Mouse (Mus musculus): ENCODE measurements around the gene Ankrd39. TPM values are rescaled to one million over a fixed set of nuclear protein-coding genes. Genes with fewer than 3 reads are reported as not detected.
"Not testable (repeated sequence)": the region's sequence is repeated elsewhere in the genome, so short reads cannot be mapped to it uniquely, and the experiment has no call there.

The Ankrd39 gene
- polyA plus RNA-seq, 1 experiment from 2014 or later, result 24.5 TPM

- H3K4me3 ChIP-seq, result no peak overlapping the region
- peaks cover 36% of the 10 kb centered on the region for H3K36me3 ChIP-seq
- 93% methylated on average over 9 of the region's 9 CpGs for WGBS
- no peak overlapping the region for H3K27ac ChIP-seq
- H3K4me1 ChIP-seq, result peaks cover 40% of the 10 kb centered on the region
- no peaks in the 10 kb centered on the region for H3K9me3 ChIP-seq
- DNase-seq (ENCODE audit: low spot score), result no peak
- no peaks in the 10 kb centered on the region for H3K27me3 ChIP-seq (ENCODE audit: insufficient read depth, poor library complexity, severe bottlenecking)
Observed at GRCm38 (mm10) chr1:36542925-36543324, 4.3 kb downstream of the Ankrd39 start.

GRCm38 (mm10) chr1:36541844-36542243, 5.4 kb downstream of the Ankrd39 start:
- Histone ChIP-seq H3K27me3 (ENCODE audit: insufficient read depth, poor library complexity, severe bottlenecking) (no peaks in the 10 kb centered on the region), H3K9me3 (no peaks in the 10 kb centered on the region), H3K4me3 (no peak overlapping the region), H3K27ac (peak overlapping the region; percentile 24; the same call in 1 of the 2 replicates), H3K4me1 (peaks cover 32% of the 10 kb centered on the region), H3K36me3 (peaks cover 40% of the 10 kb centered on the region)
- DNase-seq (ENCODE audit: low spot score), result no peak
- 94% methylated on average over 16 of the region's 16 CpGs for WGBS

- peaks cover 40% of the 10 kb centered on the region for H3K36me3 ChIP-seq
- H3K27me3 ChIP-seq (ENCODE audit: insufficient read depth, poor library complexity, severe bottlenecking), result no peaks in the 10 kb centered on the region
- no peaks in the 10 kb centered on the region for H3K9me3 ChIP-seq
- H3K4me3 ChIP-seq, result no peak overlapping the region
- WGBS, result 90% methylated on average over 12 of the region's 12 CpGs
- DNase-seq (ENCODE audit: low spot score), result no peak
- peaks cover 31% of the 10 kb centered on the region for H3K4me1 ChIP-seq
- H3K27ac ChIP-seq, result no peak overlapping the region
Observed at GRCm38 (mm10) chr1:36540807-36541206, 6.4 kb downstream of the Ankrd39 start.

GRCm38 (mm10) chr1:36540132-36540531, 7.1 kb downstream of the Ankrd39 start:
- H3K9me3 ChIP-seq, result no peaks in the 10 kb centered on the region
- no peak overlapping the region for H3K4me3 ChIP-seq
- H3K27ac ChIP-seq, result peak overlapping the region; percentile 72; the same call in 1 of the 2 replicates
- H3K36me3 ChIP-seq, result peaks cover 40% of the 10 kb centered on the region
- peaks cover 33% of the 10 kb centered on the region for H3K4me1 ChIP-seq
- WGBS, result 90% methylated on average over 11 of the region's 11 CpGs
- no peak for DNase-seq (ENCODE audit: low spot score)
- no peaks in the 10 kb centered on the region for H3K27me3 ChIP-seq (ENCODE audit: insufficient read depth, poor library complexity, severe bottlenecking)

- no peaks in the 10 kb centered on the region for H3K9me3 ChIP-seq
- no peaks in the 10 kb centered on the region for H3K27me3 ChIP-seq (ENCODE audit: insufficient read depth, poor library complexity, severe bottlenecking)
- DNase-seq (ENCODE audit: low spot score), result peak; percentile 91
- peaks cover 40% of the 10 kb centered on the region for H3K36me3 ChIP-seq
- 0 out of 2 replicates have a peak within 1 kb of the TSS, but pooled peaks have one; percentile 9 for H3K4me3 ChIP-seq
- peak within 1 kb of the TSS; percentile 72 for H3K27ac ChIP-seq
- 47% methylated on average over 9 of the region's 9 CpGs for WGBS
- H3K4me1 ChIP-seq, result peaks cover 42% of the 10 kb centered on the region
Observed at GRCm38 (mm10) chr1:36539186-36539585, 8.1 kb downstream of the Ankrd39 start, which contains the start of gene Gm42417. Gene Gm42417 (minus strand): TSS chr1:36539429.

GRCm38 (mm10) chr1:36538727-36539126, 8.5 kb downstream of the Ankrd39 start:
- peak overlapping the region; percentile 72; the same call in 1 of the 2 replicates for H3K27ac ChIP-seq
- DNase-seq (ENCODE audit: low spot score), result no peak
- no peaks in the 10 kb centered on the region for H3K27me3 ChIP-seq (ENCODE audit: insufficient read depth, poor library complexity, severe bottlenecking)
- H3K4me3 ChIP-seq, result no peak overlapping the region
- H3K36me3 ChIP-seq, result peaks cover 40% of the 10 kb centered on the region
- no peaks in the 10 kb centered on the region for H3K9me3 ChIP-seq
- H3K4me1 ChIP-seq, result peaks cover 44% of the 10 kb centered on the region
- WGBS, result 82% methylated on average over 4 of the region's 4 CpGs

- not testable (repeated sequence) for H3K4me3 ChIP-seq; H3K9me3 ChIP-seq; H3K27me3 ChIP-seq (ENCODE audit: insufficient read depth, poor library complexity, severe bottlenecking); DNase-seq (ENCODE audit: low spot score)
- WGBS, result 83% methylated on average over 9 of the region's 9 CpGs
- peaks cover 33% of the 10 kb centered on the region for H3K36me3 ChIP-seq
- peak within 1 kb of the TSS; percentile 37 for H3K27ac ChIP-seq
- H3K4me1 ChIP-seq, result peaks cover 59% of the 10 kb centered on the region
Observed at GRCm38 (mm10) chr1:36536783-36537182, 10.5 kb downstream of the Ankrd39 start, which contains the start of gene Ankrd23. Gene Ankrd23 (minus strand): TSS chr1:36536883.

- H3K4me1 ChIP-seq, result peaks cover 63% of the 10 kb centered on the region
- no peaks in the 10 kb centered on the region for H3K27me3 ChIP-seq (ENCODE audit: insufficient read depth, poor library complexity, severe bottlenecking)
- WGBS, result 43% methylated on average over 8 of the region's 8 CpGs
- H3K4me3 ChIP-seq, result no peak overlapping the region
- DNase-seq (ENCODE audit: low spot score), result no peak
- H3K27ac ChIP-seq, result peak overlapping the region; percentile 37
- no peaks in the 10 kb centered on the region for H3K9me3 ChIP-seq
- H3K36me3 ChIP-seq, result peaks cover 33% of the 10 kb centered on the region
Observed at GRCm38 (mm10) chr1:36536397-36536728, 10.9 kb downstream of the Ankrd39 start.

- 72% methylated on average over 11 of the region's 11 CpGs for WGBS
- H3K27me3 ChIP-seq (ENCODE audit: insufficient read depth, poor library complexity, severe bottlenecking), result no peaks in the 10 kb centered on the region
- DNase-seq (ENCODE audit: low spot score), result no peak
- peak overlapping the region; percentile 37 for H3K27ac ChIP-seq
- no peak overlapping the region for H3K4me3 ChIP-seq
- no peaks in the 10 kb centered on the region for H3K9me3 ChIP-seq
- H3K4me1 ChIP-seq, result peaks cover 67% of the 10 kb centered on the region
- peaks cover 35% of the 10 kb centered on the region for H3K36me3 ChIP-seq
Observed at GRCm38 (mm10) chr1:36535477-36536396, 11.5 kb downstream of the Ankrd39 start.

GRCm38 (mm10) chr1:36534595-36535058, 12.6 kb downstream of the Ankrd39 start:
- Histone ChIP-seq H3K27ac (peak overlapping the region; percentile 18; the same call in 1 of the 2 replicates), H3K4me3 (no peak overlapping the region), H3K36me3 (peaks cover 29% of the 10 kb centered on the region), H3K27me3 (ENCODE audit: insufficient read depth, poor library complexity, severe bottlenecking) (no peaks in the 10 kb centered on the region), H3K9me3 (no peaks in the 10 kb centered on the region), H3K4me1 (peaks cover 64% of the 10 kb centered on the region)
- WGBS, result 79% methylated on average over 6 of the region's 6 CpGs
- DNase-seq (ENCODE audit: low spot score), result no peak

- no peak overlapping the region for H3K4me3 ChIP-seq
- WGBS, result 75% methylated on average over 6 of the region's 6 CpGs
- no peak for DNase-seq (ENCODE audit: low spot score)
- H3K4me1 ChIP-seq, result peaks cover 54% of the 10 kb centered on the region
- H3K9me3 ChIP-seq, result no peaks in the 10 kb centered on the region
- H3K27ac ChIP-seq, result no peak overlapping the region
- no peaks in the 10 kb centered on the region for H3K27me3 ChIP-seq (ENCODE audit: insufficient read depth, poor library complexity, severe bottlenecking)
- peaks cover 23% of the 10 kb centered on the region; the same call in 1 of the 2 replicates for H3K36me3 ChIP-seq
Observed at GRCm38 (mm10) chr1:36533546-36533945, 13.7 kb downstream of the Ankrd39 start.

GRCm38 (mm10) chr1:36531461-36531860, 15.8 kb downstream of the Ankrd39 start:
- no peaks in the 10 kb centered on the region for H3K9me3 ChIP-seq
- no peak for DNase-seq (ENCODE audit: low spot score)

GRCm38 (mm10) chr1:36530962-36531361, 16.3 kb downstream of the Ankrd39 start:
- DNase-seq (ENCODE audit: low spot score), result no peak
- Histone ChIP-seq H3K4me3 (no peak overlapping the region), H3K27ac (no peak overlapping the region; the same call in 1 of the 2 replicates), H3K27me3 (ENCODE audit: insufficient read depth, poor library complexity, severe bottlenecking) (no peaks in the 10 kb centered on the region), H3K9me3 (no peaks in the 10 kb centered on the region), H3K36me3 (peaks cover 26% of the 10 kb centered on the region; the same call in 1 of the 2 replicates), H3K4me1 (peaks cover 41% of the 10 kb centered on the region)
- 89% methylated on average over 7 of the region's 7 CpGs for WGBS

More at GRCm38 (mm10) chr1:36531461-36531860, 15.8 kb downstream of the Ankrd39 start:
- Histone ChIP-seq H3K4me1 (peaks cover 46% of the 10 kb centered on the region), H3K27me3 (ENCODE audit: insufficient read depth, poor library complexity, severe bottlenecking) (no peaks in the 10 kb centered on the region), H3K27ac (peak overlapping the region; percentile 49; the same call in 1 of the 2 replicates), H3K36me3 (peaks cover 21% of the 10 kb centered on the region; the same call in 1 of the 2 replicates), H3K4me3 (no peak overlapping the region)
- WGBS, result 81% methylated on average over 12 of the region's 12 CpGs
